Mouse (Mus musculus): ENCODE data around the gene Zfp212.
A peak's percentile ranks its signal among the peaks of the same experiment; 100 is the strongest.

Gene Zfp212

GRCm38 (mm10) chr6:47920447-47921340, at the start of gene Zfp212:
Gene Zfp212, plus strand, starts transcription at chr6:47920476.
- peak; percentile 89 for DNase-seq

GRCm38 (mm10) chr6:47872266-47872665, 48.0 kb upstream of the Zfp212 start:
- no peak for DNase-seq

GRCm38 (mm10) chr6:47877058-47877457, 43.2 kb upstream of the Zfp212 start, which contains the start of gene Zfp282:
Gene Zfp282, plus strand, starts transcription at chr6:47877204.
- DNase-seq = no peak

GRCm38 (mm10) chr6:47877461-47878132, 42.7 kb upstream of the Zfp212 start:
- peak; percentile 93 to 94 for DNase-seq

- no peak for DNase-seq
Observed at GRCm38 (mm10) chr6:47878133-47878514, 42.2 kb upstream of the Zfp212 start.

GRCm38 (mm10) chr6:47878593-47878992, 41.7 kb upstream of the Zfp212 start:
- peak in 1 of 2 experiments; percentile 11 for DNase-seq

GRCm38 (mm10) chr6:47879049-47879716, 41.1 kb upstream of the Zfp212 start:
- DNase-seq = no peak

GRCm38 (mm10) chr6:47880166-47880565, 40.1 kb upstream of the Zfp212 start:
- DNase-seq = no peak

- DNase-seq = no peak
Observed at GRCm38 (mm10) chr6:47888812-47889383, 31.4 kb upstream of the Zfp212 start.

- no peak for DNase-seq
Observed at GRCm38 (mm10) chr6:47899416-47899815, 20.9 kb upstream of the Zfp212 start.

GRCm38 (mm10) chr6:47903587-47903986, 16.7 kb upstream of the Zfp212 start:
- peak; percentile 72 to 80 for DNase-seq

GRCm38 (mm10) chr6:47904361-47904760, 15.9 kb upstream of the Zfp212 start:
- no peak for DNase-seq

- no peak for DNase-seq
Observed at GRCm38 (mm10) chr6:47904917-47905695, 15.2 kb upstream of the Zfp212 start.

- no peak for DNase-seq
Observed at GRCm38 (mm10) chr6:47906326-47906725, 13.9 kb upstream of the Zfp212 start.

GRCm38 (mm10) chr6:47909007-47909406, 11.3 kb upstream of the Zfp212 start:
- no peak for DNase-seq

- no peak for DNase-seq
Observed at GRCm38 (mm10) chr6:47911650-47912049, 8.6 kb upstream of the Zfp212 start.

GRCm38 (mm10) chr6:47912991-47913390, 7.3 kb upstream of the Zfp212 start:
- no peak for DNase-seq

- no peak for DNase-seq
Observed at GRCm38 (mm10) chr6:47917051-47917450, 3.2 kb upstream of the Zfp212 start.

GRCm38 (mm10) chr6:47918768-47919274, 1.5 kb upstream of the Zfp212 start:
- DNase-seq = no peak

GRCm38 (mm10) chr6:47919646-47920446, 430 bp upstream of the Zfp212 start:
- DNase-seq = no peak

GRCm38 (mm10) chr6:47942461-47942860, 22.2 kb downstream of the Zfp212 start:
- DNase-seq = no peak

Data from cerebellum, postnatal 14 days (tissue).